In the genomic region with DNA sequence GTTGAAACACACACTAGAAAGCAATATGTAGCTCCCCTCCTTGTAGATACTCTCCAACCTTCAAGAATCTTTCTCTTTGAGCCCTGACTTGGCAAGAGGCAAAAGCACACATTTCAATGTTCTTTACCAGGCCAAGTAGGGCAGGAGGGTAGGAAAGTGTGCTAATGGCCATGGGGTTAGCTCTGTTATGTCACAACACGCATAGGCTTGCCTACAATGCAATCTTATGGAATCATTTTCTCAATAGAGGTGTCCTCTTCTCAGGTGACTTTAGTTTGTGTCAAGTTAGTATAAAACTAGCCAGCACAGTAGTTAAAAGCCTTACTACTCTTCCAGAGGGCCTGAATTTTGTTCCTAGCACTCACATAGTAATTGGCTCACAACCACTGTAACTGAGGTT, we compare ENCODE assay signal across 23 mouse cellular contexts. TPM values are rescaled to one million over a fixed set of nuclear protein-coding genes. Genes with fewer than 3 reads are reported as not detected.
A peak's percentile ranks its signal among the peaks of the same experiment; 100 is the strongest.
DNase-seq lines count a peak whose midpoint lies in the region; ATAC-seq lines count a peak whose summit lies in the region.
"Had no signal": no experiment of that assay in that cellular context is flagged by ENCODE, and none has a peak within 500 bp of the region (broad histone marks: within the 10 kb centered on the region; RNA-seq: fewer than 3 reads in every experiment).

No protein-coding gene starts in this region.

- intact Hi-C loops in heart, postnatal 25 days (cut with DNase I) = no loop called here

- DNase-seq in heart, adult 11 months = peak; percentile 39
- DNase-seq in heart, postnatal 25 days (ENCODE audit: low spot score) = no peak
- peak; percentile 34 for DNase-seq in adipocyte (ENCODE audit: low spot score)
- peak; percentile 97 for DNase-seq in gonadal fat pad, adult 2 months (ENCODE audit: low read depth)
- DNase-seq in gastrocnemius, postnatal 4 days (ENCODE audit: low spot score in 2 of 2) = no peak
- DNase-seq: adrenal gland, adult 2 months; adrenal gland, postnatal 10 days; adrenal gland, postnatal 25 days; B cell, adult 2 months; cerebellum, adult 11 months; cerebellum, adult 18-20 months; cerebellum, adult 8-10 months; cerebellum, adult 9-11 months; cerebellum, postnatal 14 days; cerebellum, postnatal 36 days; embryo, embryonic 11 days had no signal

- peak; percentile 49 for ATAC-seq in megakaryocyte progenitor cell, adult 5-6 weeks (replicated peaks; ENCODE audit: poor library complexity)
- no peak for ATAC-seq in erythroid progenitor cell, adult 5-6 weeks (replicated peaks; ENCODE audit: low FRiP score, poor library complexity, severe bottlenecking)
- ATAC-seq: activated CD4-positive, CD25-positive, alpha-beta regulatory T cell, adult 4 months; CD4-positive, CD25-positive, alpha-beta regulatory T cell, adult 4 months; forebrain, embryonic 14.5 days; forebrain, embryonic 16.5 days; Patski had no signal

RNA-seq across cellular contexts. Expression of a gene that starts 9.0 kb away (rescaled TPM):
- 10 to 100 TPM; 46.9 to 49.4 TPM for total RNA-seq in heart, postnatal 25 days (2021)
- polyA plus RNA-seq in gonadal fat pad, adult 2 months (2012; rRNA removed) = 58.3 and 58.4 TPM in 2 replicates
- total RNA-seq in megakaryocyte progenitor cell, adult 5-6 weeks (2015) = 225 and 237 TPM in 2 replicates
- total RNA-seq in megakaryocyte progenitor cell, adult 5-6 weeks (2017) = 116 and 123 TPM in 2 replicates
- total RNA-seq in erythroid progenitor cell, adult 5-6 weeks (2015; ENCODE audit: low replicate concordance) = 62.9 and 66.7 TPM in 2 replicates
- total RNA-seq in erythroid progenitor cell, adult 5-6 weeks (2017; ENCODE audit: low replicate concordance) = 18.9 and 34.6 TPM in 2 replicates
- total RNA-seq in gastrocnemius, postnatal 4 days (2021) = 10 to 100 TPM; 32.5 to 32.7 TPM

Comparison
In these comparisons a context has a peak if more than half of its experiments do, and no peak if none do; other contexts are left out.
1. DNase-seq: peak in heart, adult 11 months (single experiment), adipocyte (single experiment) and gonadal fat pad, adult 2 months (single experiment); none in heart, postnatal 25 days (single experiment) and gastrocnemius, postnatal 4 days (0 of 2).